Mouse (Mus musculus): ENCODE results near the gene Ugt1a6b.

The Ugt1a6b gene

GRCm38 (mm10) chr1:88240579-88240978 lies 137.5 kb downstream of the Ugt1a6b start:
- no peak for DNase-seq (ENCODE audit: low spot score)

GRCm38 (mm10) chr1:88243861-88244260 lies 140.8 kb downstream of the Ugt1a6b start:
- DNase-seq (ENCODE audit: low spot score) = no peak

- DNase-seq (ENCODE audit: low spot score) = no peak
Observed at GRCm38 (mm10) chr1:88245881-88246280, 142.8 kb downstream of the Ugt1a6b start.

GRCm38 (mm10) chr1:88246386-88246785 lies 143.3 kb downstream of the Ugt1a6b start:
- no peak for DNase-seq (ENCODE audit: low spot score)

- DNase-seq (ENCODE audit: low spot score) = no peak
Observed at GRCm38 (mm10) chr1:88247660-88248059, 144.6 kb downstream of the Ugt1a6b start.

DNA sequence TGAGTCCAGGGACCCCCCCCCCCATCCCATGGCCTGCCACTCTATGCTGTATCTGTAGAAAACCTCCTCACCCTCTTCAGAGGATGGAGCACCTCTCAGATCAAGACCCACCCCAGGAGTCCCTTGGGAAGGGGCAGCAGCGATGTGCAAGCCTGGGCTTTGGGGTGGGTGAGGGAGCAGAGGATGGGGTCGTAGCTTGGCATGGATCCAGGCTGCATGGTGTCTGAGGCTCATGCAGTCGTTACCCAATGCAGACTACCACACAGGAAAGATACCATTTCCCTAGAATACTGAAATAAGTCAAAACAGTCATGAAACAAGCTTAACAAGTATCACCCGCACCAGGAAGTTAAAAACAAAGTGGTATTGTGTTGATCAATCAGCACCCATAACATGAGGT lies 145.6 kb downstream of the Ugt1a6b start:
- DNase-seq (ENCODE audit: low spot score) = no peak

- DNase-seq (ENCODE audit: low spot score) = no peak
Observed at GRCm38 (mm10) chr1:88249596-88249995, 146.5 kb downstream of the Ugt1a6b start.

GRCm38 (mm10) chr1:88250023-88250422 lies 147.0 kb downstream of the Ugt1a6b start:
- no peak for DNase-seq (ENCODE audit: low spot score)

DNA sequence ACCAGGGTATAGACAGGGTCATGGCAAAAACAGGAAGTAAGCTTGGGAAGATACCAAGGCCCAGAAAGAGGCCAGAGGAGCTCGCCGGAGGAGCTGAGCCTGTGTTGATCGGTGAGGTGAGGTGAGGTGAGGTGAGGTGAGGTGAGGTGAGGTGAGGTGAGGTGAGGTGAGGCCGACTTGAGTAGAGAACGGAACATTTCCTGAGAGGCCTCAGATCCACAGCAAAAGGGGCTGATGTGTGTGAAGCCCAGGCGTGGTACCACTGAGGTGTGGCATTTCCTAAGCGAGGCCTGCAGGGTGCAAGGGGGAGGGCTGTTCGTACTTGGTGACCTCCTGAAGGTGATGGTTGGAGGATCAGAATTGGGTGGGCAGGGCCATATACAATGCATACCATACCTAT lies 150.1 kb downstream of the Ugt1a6b start:
- DNase-seq (ENCODE audit: low spot score) = no peak

- no peak for DNase-seq (ENCODE audit: low spot score)
Observed at GRCm38 (mm10) chr1:88253540-88253939, 150.5 kb downstream of the Ugt1a6b start.

DNA sequence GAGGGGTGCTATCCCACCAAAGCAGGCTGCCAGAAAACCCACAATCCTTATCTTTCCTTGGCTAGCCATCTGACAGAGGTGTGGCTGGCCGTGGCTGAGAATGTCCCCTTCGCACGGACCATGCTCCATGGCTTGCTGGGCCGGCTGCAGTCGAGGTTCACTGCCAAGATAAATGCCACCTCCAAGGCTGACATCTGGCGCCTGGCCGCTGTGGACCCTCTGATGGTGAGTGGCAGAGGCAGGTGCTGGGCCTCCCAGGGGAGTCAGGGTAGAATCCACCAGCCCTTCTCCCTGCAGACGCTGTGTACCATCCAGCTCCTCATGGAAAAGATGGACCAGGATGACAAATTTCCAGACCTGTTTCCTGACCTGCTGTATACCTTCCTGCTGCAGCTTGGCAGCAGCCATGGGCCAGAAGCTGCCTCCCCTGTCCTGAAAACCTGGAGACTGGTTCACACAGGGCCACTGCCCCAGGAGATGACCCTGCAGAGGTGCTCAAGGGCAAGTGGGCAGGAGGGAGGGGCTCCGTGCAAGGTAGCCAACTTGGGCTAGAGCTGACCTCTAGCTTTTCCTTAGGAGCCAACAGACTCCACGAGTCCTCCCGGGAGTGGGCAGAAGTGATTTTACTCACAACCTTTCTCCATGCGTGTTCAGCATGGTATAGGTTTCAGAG lies 151.9 kb downstream of the Ugt1a6b start:
- DNase-seq (ENCODE audit: low spot score) = no peak

- DNase-seq (ENCODE audit: low spot score) = no peak
Observed at GRCm38 (mm10) chr1:88255466-88255857, 152.4 kb downstream of the Ugt1a6b start.

GRCm38 (mm10) chr1:88255989-88256754 lies 153.1 kb downstream of the Ugt1a6b start:
- DNase-seq (ENCODE audit: low spot score) = no peak

DNA sequence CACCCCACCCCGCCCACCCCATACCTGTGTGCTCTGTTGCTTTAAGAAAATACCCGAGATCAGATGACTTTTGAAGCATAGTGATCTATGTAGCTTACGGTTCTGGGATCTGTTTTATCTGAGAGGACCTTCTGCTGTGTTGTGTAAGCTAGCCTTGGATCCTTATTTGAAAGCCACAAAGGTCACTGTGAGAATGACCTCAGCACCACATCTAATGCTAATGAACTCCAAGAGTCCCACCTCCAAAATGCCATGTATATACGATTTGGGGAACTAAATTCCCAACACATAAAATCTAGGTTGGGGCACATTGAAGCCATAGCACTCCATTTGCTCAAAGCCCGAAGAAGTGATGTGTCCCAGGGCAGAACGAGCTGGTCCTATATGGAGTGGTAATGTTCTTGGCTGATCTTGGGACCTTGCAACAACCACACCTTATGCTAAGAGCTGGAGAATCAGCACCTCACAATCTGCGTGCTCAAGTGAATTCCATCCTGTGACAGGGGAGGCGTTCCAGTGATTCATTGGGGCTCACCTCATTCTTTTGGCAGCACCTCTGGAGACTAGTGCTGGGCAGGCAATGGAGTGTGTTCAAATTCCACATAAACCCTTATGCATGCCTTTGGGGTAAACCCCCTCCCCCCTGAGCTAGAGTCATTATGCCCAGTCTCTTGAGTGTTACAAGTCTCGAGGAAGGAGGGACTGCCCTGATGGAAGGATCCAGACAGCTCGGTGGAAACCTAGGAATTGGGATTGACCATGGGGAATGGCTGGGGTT lies 154.0 kb downstream of the Ugt1a6b start:
- no peak for DNase-seq (ENCODE audit: low spot score)

DNA sequence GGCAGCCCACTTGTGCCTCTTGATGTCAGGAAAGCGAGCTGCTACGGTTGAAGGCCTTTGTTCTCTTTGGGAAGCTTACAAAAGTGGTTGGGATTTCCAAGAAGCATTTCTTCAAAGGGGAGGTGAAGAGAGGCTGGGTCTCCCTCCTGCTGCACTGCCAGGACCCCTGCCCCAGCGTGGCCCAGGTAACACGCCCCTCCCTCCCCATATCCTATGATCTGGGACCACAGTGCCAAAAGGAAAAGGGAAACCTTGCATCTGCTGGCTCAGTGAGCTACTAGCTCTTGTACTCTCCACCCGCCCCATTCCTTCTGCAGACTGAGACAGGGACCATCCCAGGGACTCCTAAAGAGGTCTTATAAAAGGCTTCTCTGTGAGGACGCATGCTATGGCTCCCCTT lies 154.6 kb downstream of the Ugt1a6b start:
- DNase-seq (ENCODE audit: low spot score) = no peak

DNA sequence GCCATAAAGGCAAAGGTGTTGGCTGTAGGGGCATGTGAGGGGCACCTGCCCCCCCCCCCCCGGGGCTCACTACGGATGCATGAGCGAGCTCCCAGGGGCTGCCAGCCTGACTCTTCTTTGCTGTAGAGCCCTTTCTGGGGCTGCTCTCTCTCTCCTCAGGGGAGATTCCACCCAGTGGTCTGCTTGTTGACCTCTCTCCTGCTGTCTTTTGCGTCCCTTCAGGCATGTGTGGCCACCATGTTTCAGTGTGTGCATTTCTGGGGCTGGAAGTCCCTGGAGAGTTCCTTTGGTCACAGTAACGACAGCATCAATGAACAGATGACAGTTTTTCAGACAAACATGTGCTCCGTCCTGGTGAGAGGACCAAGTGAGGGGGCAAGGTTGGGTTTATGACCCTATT lies 155.3 kb downstream of the Ugt1a6b start:
- no peak for DNase-seq (ENCODE audit: low spot score)

DNA sequence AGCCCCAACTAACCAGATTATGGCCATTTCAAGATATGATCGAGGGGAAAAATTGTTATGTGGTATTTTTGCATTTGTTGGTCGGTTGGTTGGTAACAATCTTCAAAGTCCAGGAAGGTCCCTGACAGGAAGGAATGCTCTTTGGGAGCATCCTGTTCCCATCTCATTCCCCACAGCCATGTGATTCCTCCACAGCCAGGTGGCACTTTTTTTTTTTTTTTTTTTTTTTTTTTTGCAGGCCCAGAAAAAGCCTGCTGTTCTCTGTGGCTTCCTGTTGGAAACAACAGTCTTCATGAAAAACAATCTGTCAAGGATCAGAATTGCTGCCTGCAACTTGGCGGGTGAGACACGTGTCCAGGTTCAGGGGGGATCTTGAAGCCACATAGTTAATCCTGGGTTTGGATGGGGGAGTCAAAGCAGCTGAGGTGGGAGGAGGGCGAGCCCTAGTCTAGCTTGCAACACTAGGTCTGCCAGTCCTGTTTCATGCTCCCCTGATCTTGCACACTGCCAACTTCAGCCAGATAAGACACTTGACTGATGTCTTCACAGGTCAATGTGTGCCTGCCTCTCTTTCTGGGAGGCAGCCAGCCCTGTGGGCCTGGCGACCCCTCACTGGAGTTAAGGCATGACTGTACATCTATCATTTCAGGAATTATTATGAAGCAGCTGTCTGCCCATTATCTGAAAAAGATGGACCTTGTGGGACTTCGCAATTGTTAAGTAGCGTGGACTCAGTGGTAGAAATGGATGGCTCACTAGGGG lies 156.0 kb downstream of the Ugt1a6b start:
- DNase-seq (ENCODE audit: low spot score) = no peak

DNA sequence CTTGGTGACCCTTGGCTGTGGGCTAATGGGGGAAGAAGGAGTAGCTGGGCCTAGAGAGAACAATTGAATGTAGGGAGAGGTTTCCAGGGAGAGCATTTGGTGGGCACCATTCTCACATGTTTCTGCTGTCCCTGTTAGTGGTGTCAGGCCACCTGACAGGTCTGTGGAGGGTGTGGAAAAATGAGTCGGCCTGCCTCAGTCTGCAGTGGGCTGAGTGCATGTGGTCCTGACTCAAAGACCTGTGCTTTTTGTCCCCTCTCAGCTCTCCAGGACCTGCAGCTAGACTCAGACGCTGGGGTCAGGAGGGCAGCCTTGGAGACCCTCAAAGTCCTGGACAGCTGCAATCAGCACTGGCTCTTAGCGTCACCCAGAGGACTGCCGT lies 156.6 kb downstream of the Ugt1a6b start:
- DNase-seq (ENCODE audit: low spot score) = no peak

DNA sequence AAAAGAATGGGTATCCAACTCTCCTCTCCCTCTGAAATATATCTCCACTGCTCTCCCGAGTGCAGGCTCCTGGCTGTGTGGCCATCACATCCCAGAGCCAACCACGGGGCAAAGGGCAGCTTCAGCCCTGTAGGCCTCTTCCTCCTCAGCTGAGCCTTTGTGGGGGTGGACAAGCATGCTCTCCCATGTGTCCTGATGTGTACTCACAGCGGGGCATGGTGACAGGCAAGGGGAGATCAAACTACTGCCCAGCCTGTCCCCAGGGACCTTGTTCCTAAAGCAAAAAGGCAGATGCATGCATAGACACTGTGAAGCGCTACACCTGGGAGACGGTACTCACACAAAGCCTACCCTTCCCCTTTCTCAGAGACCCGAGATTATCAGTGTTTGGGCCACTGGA lies 157.1 kb downstream of the Ugt1a6b start:
- no peak for DNase-seq (ENCODE audit: low spot score)

DNA sequence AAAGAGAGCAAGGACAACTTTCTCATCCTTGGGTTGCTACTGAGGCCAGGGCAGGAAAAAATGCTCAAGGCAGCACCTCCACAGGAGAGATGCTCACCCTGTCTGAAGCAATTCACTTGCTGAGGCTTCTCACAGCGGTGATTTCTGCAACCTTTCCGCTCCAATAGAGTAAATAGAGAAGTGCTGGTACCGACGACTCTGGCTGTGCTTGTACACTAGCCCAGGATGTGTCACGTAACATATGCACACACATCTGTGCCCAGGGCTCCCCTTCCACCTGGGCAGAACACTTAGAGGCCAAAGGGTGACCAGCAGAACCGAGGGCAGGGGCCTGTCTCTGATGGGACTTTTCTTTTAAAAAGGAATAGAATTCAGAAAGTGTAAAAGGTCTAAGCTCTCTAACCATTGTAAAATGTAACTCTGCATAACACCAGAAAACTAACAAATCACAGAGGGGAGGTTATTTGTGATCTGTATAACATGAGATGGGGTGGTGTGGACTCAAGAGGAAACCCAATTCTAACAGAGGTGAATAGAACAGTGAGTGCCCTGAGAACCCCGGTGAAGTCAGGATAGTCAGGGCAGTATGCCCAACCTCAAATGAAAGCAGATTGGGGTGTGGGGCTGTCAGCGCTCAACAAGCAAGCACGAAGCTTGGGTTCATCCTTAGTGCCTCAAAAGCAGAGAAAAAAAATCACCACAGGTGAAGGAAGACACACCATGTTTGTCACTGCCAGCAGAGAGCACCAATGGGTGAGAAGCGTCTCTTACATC lies 157.7 kb downstream of the Ugt1a6b start:
- DNase-seq (ENCODE audit: low spot score) = no peak

GRCm38 (mm10) chr1:88261706-88262105 lies 158.7 kb downstream of the Ugt1a6b start:
- no peak for DNase-seq (ENCODE audit: low spot score)

All from ovary, postnatal 10 days (tissue).